Mouse (Mus musculus) urinary bladder, postnatal 36 days (tissue): Measurements from ENCODE around the gene Atp6v0e.

Source experiments
- DNase-seq, 2 experiments: peaks; one replicate each; pipeline ENCODE4 v3.0.0; 2022; ENCODE audit warnings: low spot score in 2 of 2, mixed read lengths in 1 of 2

Atp6v0e gene

DNA sequence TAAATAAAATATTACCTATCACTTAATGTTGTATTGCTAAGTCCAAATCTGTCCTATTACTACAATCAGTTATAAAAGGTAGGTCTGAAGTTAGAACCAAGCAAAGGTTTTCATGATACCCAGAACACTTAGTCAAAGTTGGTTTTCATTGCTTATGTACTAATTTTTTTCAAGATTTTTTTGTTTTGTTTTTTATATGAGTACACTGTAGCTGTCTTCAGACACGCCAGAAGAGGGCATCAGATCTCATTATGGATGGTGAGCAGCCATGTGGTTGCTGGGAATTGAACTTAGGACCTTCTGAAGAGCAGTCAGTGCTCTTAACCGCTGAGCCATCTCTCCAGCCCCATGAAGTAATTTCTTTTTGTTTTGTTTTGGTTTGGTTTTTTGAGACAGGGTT is 54.8 kb downstream of the Atp6v0e start:
- DNase-seq, result no peak

DNA sequence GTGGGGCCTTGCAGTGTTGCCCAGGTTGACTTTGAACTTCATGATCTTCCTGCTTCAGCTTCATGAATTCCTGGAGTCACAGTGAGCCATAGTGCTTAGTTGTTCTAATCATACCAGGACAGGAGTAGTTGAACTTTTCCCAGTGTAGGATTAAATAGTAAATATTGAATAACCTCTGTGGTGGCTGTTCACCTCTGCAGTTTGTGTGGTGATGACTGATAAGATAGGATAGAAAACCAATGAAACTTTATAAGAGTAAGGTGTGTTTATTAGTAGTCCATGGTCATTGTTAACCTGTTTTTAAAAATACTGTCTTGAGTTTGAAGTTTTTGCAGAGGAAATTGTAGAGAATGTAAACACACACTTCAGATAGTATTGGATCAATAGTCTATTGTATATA is 56.4 kb downstream of the Atp6v0e start:
- DNase-seq, result no peak

GRCm38 (mm10) chr17:26721802-26722201 is 58.8 kb downstream of the Atp6v0e start:
- no peak for DNase-seq

DNA sequence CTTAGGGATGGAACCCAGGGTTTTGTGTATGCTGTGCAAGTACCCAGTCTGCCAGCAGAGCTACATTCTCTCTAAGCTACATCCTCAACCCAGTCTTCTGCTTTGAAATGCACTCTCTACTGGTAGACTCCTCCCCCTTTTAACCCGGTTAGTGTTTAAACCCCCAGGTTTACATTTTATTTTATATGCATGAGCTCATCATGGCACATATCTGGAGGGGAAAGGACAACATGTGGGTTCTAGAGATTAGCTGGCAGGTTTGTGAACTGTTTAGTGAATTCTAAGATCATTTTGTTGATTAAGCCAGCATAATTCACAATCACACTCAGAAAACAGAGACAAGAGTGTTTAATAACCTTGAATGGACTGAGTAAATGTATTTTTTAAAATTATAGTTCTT is 61.8 kb downstream of the Atp6v0e start:
- no peak for DNase-seq

- DNase-seq, result no peak
Measured at GRCm38 (mm10) chr17:26726674-26727073, 63.6 kb downstream of the Atp6v0e start.

DNA sequence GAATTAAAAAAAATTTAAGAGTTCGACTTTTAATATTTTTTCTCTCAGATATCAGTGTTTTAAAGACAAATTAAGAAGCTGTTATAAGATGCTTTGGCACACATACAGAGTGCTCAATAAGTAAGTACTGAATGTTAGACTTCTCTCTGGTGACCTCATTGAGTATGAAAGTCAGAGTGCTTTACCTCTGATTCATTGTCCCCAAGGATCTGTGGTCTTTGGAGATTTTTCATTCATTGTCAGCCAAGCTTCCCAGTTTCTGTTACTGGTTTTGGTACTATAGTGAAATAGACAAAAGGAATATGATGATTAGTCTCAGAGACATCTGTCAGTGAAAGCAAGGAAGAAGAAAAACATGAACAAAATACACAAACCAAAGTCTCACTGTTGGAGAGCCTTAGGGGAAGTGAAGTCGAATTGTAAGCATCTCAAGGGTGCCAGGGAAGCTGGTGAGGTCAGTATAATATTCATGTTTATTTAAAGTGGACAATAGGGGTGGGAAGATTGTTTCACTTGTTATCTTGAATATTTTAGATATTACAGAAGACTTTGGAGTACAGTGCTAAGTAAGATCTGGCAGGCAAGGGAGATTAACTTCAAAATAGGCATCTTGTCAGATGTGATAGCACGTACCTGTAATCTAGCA is 64.2 kb downstream of the Atp6v0e start:
- no peak for DNase-seq

GRCm38 (mm10) chr17:26742581-26742980 is 79.5 kb downstream of the Atp6v0e start:
- no peak for DNase-seq

- DNase-seq, result no peak
Measured at GRCm38 (mm10) chr17:26743294-26743693, 80.3 kb downstream of the Atp6v0e start.
